Mouse (Mus musculus) E14TG2a.4 (cell line): ENCODE results near the gene Nmnat2.

Experiments used
- CTCF ChIP-seq: conservative IDR thresholded peaks from 2 replicates; pipeline ENCODE4 v1.5.1; 2014; ENCODE audit warnings: low read length
- NANOG ChIP-seq: IDR thresholded peaks from 2 replicates; pipeline ENCODE4 v1.6.1; 2014; ENCODE audit warnings: borderline replicate concordance, low read length, mixed read lengths

GRCm38 (mm10) chr1:153139635-153140034 is 184.8 kb downstream of the Nmnat2 start:
- TF ChIP-seq CTCF: no peak
- TF ChIP-seq NANOG: no peak
